Mouse (Mus musculus) limb, embryonic 14.5 days (tissue): ENCODE measurements at regions not wholly inside any gene's neighbourhood (a gene's known extent, or its start where the extent isn't known, plus 50 kb on each side); places are given as distances from the start of the nearest gene placed in this dataset.

ENCODE experiments used
- ATAC-seq: fragments of 200-750 bp; cut with Nextera tagmentation; 2 replicates; pipeline ENCODE4 v1.8.0; 2017; ENCODE audit warnings: low read depth, moderate number of reproducible peaks, moderate TSS enrichment; ENCODE audit not compliant: low FRiP score
- DNase-seq: peaks from one replicate; pipeline ENCODE4 v3.0.0-alpha.2; 2015; ENCODE audit warnings: low spot score
- H3K27ac ChIP-seq: fragments of 300-500 bp; sonication (generic); replicated peaks from 2 replicates; pipeline ENCODE4 v1.5.1; 2014; ENCODE audit warnings: low read depth, mild to moderate bottlenecking, low read length, moderate library complexity, mixed read lengths
- H3K27me3 ChIP-seq: fragments of 300-500 bp; sonication (generic); 2 replicates; pipeline ENCODE4 v1.6.1; 2014; ENCODE audit warnings: low read length, mixed read lengths; ENCODE audit not compliant: control insufficient read depth, insufficient read depth
- H3K36me3 ChIP-seq: fragments of 300-500 bp; sonication (generic); 2 replicates; pipeline ENCODE4 v1.6.1; 2014; ENCODE audit warnings: mild to moderate bottlenecking, low read length, moderate library complexity, mixed read lengths; ENCODE audit not compliant: control insufficient read depth, insufficient read depth
- H3K4me1 ChIP-seq: fragments of 300-500 bp; sonication (generic); 2 replicates; pipeline ENCODE4 v1.6.1; 2014; ENCODE audit warnings: antibody characterized with exemption, low read length, mixed read lengths; ENCODE audit not compliant: control insufficient read depth, insufficient read depth
- H3K4me2 ChIP-seq: fragments of 300-500 bp; sonication (generic); replicated peaks from 2 replicates; pipeline ENCODE4 v1.6.1; 2014; ENCODE audit warnings: low read depth, mild to moderate bottlenecking, low read length, moderate library complexity; ENCODE audit not compliant: severe bottlenecking
- H3K4me3 ChIP-seq: fragments of 300-500 bp; sonication (generic); replicated peaks from 2 replicates; pipeline ENCODE4 v1.5.1; 2014; ENCODE audit warnings: low read length
- H3K9ac ChIP-seq: fragments of 300-500 bp; sonication (generic); 2 replicates; pipeline ENCODE4 v1.6.1; 2014; ENCODE audit warnings: mild to moderate bottlenecking, low read depth, low read length, moderate library complexity; ENCODE audit not compliant: severe bottlenecking
- H3K9me3 ChIP-seq: fragments of 300-500 bp; sonication (generic); 2 replicates; pipeline ENCODE4 v1.6.1; 2016; ENCODE audit warnings: low read length; ENCODE audit not compliant: control insufficient read depth
- POLR2A ChIP-seq: fragments of 200-500 bp; IDR thresholded peaks from 2 replicates; pipeline ENCODE4 v1.8.0; 2012; ENCODE audit warnings: inconsistent platforms, mild to moderate bottlenecking, moderate library complexity, borderline replicate concordance; ENCODE audit not compliant: insufficient read depth, insufficient read length; ENCODE audit errors: extremely low read depth
- WGBS: fragments of 180-500 bp; shearing (Covaris S2); extraction: QIAGEN DNeasy Blood & Tissue Kit; methylation state at CpG from one replicate; pipeline ENCODE4 v1.1.7; 2014; 5-methylcytosine and 5-hydroxymethylcytosine counted together

GRCm38 (mm10) chr3:52853126-52853525, 163.9 kb downstream of the Cog6 start:
- Histone ChIP-seq H3K4me3 (no peak overlapping the region), H3K9me3 (no peaks in the 10 kb centered on the region), H3K27me3 (no peaks in the 10 kb centered on the region), H3K4me1 (no peaks in the 10 kb centered on the region), H3K27ac (no peak overlapping the region), H3K4me2 (no peak overlapping the region), H3K9ac (no peak overlapping the region), H3K36me3 (no peaks in the 10 kb centered on the region)
- no peak for TF ChIP-seq POLR2A
- DNase-seq = no peak
- 87% methylated on average over 3 of the region's 3 CpGs for WGBS
- no peak for ATAC-seq

- Histone ChIP-seq H3K9ac (no peak overlapping the region), H3K4me1 (no peaks in the 10 kb centered on the region), H3K27ac (no peak overlapping the region), H3K4me2 (no peak overlapping the region), H3K9me3 (no peaks in the 10 kb centered on the region), H3K4me3 (no peak overlapping the region), H3K27me3 (no peaks in the 10 kb centered on the region), H3K36me3 (no peaks in the 10 kb centered on the region)
- ATAC-seq (no peak), DNase-seq (no peak)
- no peak for TF ChIP-seq POLR2A
Measured at GRCm38 (mm10) chr3:52845166-52845565, 171.9 kb downstream of the Cog6 start.

GRCm38 (mm10) chr3:52843998-52844397, 173.0 kb downstream of the Cog6 start:
- Histone ChIP-seq H3K27ac (no peak overlapping the region), H3K27me3 (no peaks in the 10 kb centered on the region), H3K36me3 (no peaks in the 10 kb centered on the region), H3K4me2 (no peak overlapping the region), H3K9ac (no peak overlapping the region), H3K9me3 (no peaks in the 10 kb centered on the region), H3K4me3 (no peak overlapping the region), H3K4me1 (no peaks in the 10 kb centered on the region)
- DNase-seq (peak; percentile 42), ATAC-seq (0 out of 2 replicates have a peak, but pooled peaks have one; percentile 44)
- WGBS = 32% methylated on average over 7 of the region's 7 CpGs
- no peak for TF ChIP-seq POLR2A

GRCm38 (mm10) chr3:52842866-52843425, 174.1 kb downstream of the Cog6 start:
- Histone ChIP-seq H3K27ac (no peak overlapping the region), H3K4me2 (no peak overlapping the region), H3K4me1 (no peaks in the 10 kb centered on the region), H3K9me3 (no peaks in the 10 kb centered on the region), H3K27me3 (no peaks in the 10 kb centered on the region), H3K9ac (no peak overlapping the region), H3K36me3 (no peaks in the 10 kb centered on the region), H3K4me3 (no peak overlapping the region)
- no peak for TF ChIP-seq POLR2A
- ATAC-seq = no peak
- 80% methylated on average over 10 of the region's 10 CpGs for whole genome bisulfite sequencing
- no peak for DNase-seq

GRCm38 (mm10) chr3:52840160-52840953, 176.7 kb downstream of the Cog6 start:
- 34% methylated on average over 12 of the region's 12 CpGs for WGBS
- Histone ChIP-seq H3K9ac (no peak overlapping the region), H3K4me1 (no peaks in the 10 kb centered on the region)

More at GRCm38 (mm10) chr3:52840160-52840953, 176.7 kb downstream of the Cog6 start:
- no peak for DNase-seq
- ATAC-seq = no peak
- Histone ChIP-seq H3K9me3 (no peaks in the 10 kb centered on the region), H3K36me3 (no peaks in the 10 kb centered on the region), H3K27me3 (no peaks in the 10 kb centered on the region), H3K4me3 (no peak overlapping the region), H3K4me2 (no peak overlapping the region), H3K27ac (no peak overlapping the region)
- no peak for TF ChIP-seq POLR2A
